8 mouse cellular contexts compared by ENCODE assay signal in the genomic region with DNA sequence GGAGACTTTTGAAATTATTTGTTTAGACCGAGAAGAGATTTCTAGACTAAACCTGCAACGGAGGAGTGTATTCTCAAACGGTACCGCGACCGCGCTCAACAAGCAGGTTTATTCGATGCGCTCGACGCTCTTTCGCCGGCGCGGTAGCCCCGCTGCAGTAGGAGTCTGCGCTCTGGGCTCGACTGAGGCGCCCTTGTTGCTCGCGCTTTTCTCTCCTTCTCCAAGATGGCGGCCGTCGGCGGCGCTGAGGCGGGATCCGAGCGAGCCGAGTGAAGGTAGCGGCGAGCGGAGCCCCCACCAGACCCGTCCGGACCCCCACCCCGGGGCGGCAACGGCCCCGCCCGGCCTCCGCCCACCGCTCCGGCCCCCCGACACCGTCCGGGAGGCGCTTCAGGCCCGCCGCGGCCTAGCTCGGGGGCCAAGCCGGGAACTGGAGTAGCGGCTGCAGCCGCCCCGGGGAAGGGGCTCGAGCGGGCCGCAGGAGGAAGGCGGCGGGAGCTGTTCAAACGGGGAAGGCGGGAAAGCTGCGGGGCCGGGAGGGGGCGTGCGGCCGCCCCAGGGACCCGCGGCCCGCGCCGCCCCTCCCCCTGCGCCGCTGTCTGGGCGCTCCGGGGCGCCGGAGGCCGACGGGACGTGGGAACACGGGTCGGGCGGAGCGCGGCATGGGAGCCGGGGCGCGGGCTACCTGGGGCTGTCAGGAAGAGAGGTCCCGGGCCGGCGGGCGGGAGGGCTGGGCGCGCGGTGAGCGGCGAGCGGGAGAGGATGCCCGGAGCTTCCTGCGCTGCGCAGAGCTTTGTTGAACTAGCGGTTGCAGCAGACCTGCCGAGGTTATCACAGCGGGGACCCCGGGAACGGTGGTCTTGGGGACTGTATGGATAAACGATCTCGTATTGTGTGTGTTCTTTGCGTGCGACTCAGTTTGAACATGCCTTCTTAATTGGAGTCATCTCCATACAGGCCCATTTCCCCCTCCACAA. TPM values are rescaled to one million over a fixed set of nuclear protein-coding genes. Genes with fewer than 3 reads are reported as not detected.
DNase-seq lines count a peak whose midpoint lies in the region; ATAC-seq lines count a peak whose summit lies in the region.

No protein-coding gene starts in this region.

- peaks cover 12% of the 10 kb centered on the region for H3K4me1 ChIP-seq in hindbrain, embryonic 13.5 days (replicated peaks)

- DNase-seq in NIH3T3 (ENCODE audit: low read depth): peak; percentile 93
- DNase-seq in cerebellum, postnatal 14 days: peak; percentile 87 to 88
- DNase-seq in frontal cortex, postnatal 14 days (ENCODE audit: low spot score in 2 of 2): peak; percentile 70 to 81
- DNase-seq in layer of hippocampus, postnatal 25 days (ENCODE audit: extremely low spot score in 1 of 2, low spot score in 1 of 2): peak; percentile 68 to 78
- DNase-seq in lung, postnatal 25 days (ENCODE audit: low spot score): peak; percentile 86
- DNase-seq in retina, embryonic 14.5 days (ENCODE audit: low spot score): peak; percentile 94
- DNase-seq in thymus, postnatal 4 days: peak; percentile 91

- H3K9me3 ChIP-seq in hindbrain, embryonic 13.5 days: no peaks in the 10 kb centered on the region

- H3K4me3 ChIP-seq in hindbrain, embryonic 13.5 days: peak overlapping the region; percentile 86

- whole genome bisulfite sequencing in hindbrain, embryonic 13.5 days: under 1% methylated on average over 86 of the region's 111 CpGs

- peaks cover 3% of the 10 kb centered on the region for H3K36me3 ChIP-seq in hindbrain, embryonic 13.5 days

- peak; percentile 97 for ATAC-seq in hindbrain, embryonic 13.5 days (ENCODE audit: low FRiP score)

- H3K9ac ChIP-seq in hindbrain, embryonic 13.5 days: peak overlapping the region; percentile 96

- peak overlapping the region; percentile 66 for H3K4me2 ChIP-seq in hindbrain, embryonic 13.5 days

- H3K27me3 ChIP-seq in hindbrain, embryonic 13.5 days: 0 out of 2 replicates have a peak, but pooled peaks cover 5% of the 10 kb centered on the region

- peak overlapping the region; percentile 97 for H3K27ac ChIP-seq in hindbrain, embryonic 13.5 days

RNA-seq across cellular contexts. Expression of a gene that starts 0.6 kb away (rescaled TPM):
- 40.7 and 42.0 TPM in 2 replicates for polyA plus RNA-seq in hindbrain, embryonic 13.5 days (2015; fragmentation: Nextera tagmentation; extraction: Ambion mirVana)
- total RNA-seq in layer of hippocampus, postnatal 25 days (2021): 10 to 100 TPM; 23.7 to 25.7 TPM

RNA-seq across cellular contexts. Expression of a gene that starts 39.7 kb away (rescaled TPM):
- polyA plus RNA-seq in hindbrain, embryonic 13.5 days (2015; fragmentation: Nextera tagmentation; extraction: Ambion mirVana): 27.3 and 30.1 TPM in 2 replicates
- total RNA-seq in layer of hippocampus, postnatal 25 days (2021): 10 to 100 TPM; 37.3 to 38.7 TPM

Comparison
In these comparisons a context has a peak if more than half of its experiments do, and no peak if none do; other contexts are left out.
1. Peak in every context shown above with its lines: DNase-seq, ATAC-seq, H3K4me3 ChIP-seq and H3K27ac ChIP-seq.